Mouse (Mus musculus): Measurements from ENCODE around the gene Cbx3. TPM values are rescaled to one million over a fixed set of nuclear protein-coding genes. Genes with fewer than 3 reads are reported as not detected.
"Not testable (repeated sequence)": the region's sequence is repeated elsewhere in the genome, so short reads cannot be mapped to it uniquely, and the experiment has no call there.

Gene Cbx3
- total RNA-seq, 2 experiments from 2014 or later: 61.7 to 69.7 TPM

GRCm38 (mm10) chr6:51468891-51469561 is 1.1 kb upstream of the Cbx3 start:
- intact Hi-C loops (cut with DNase I): loop anchor here (5.0 kb wide), 1 partner anchor 262 kb away; no protein-coding TSS in a partner anchor
- peak; percentile 79 to 93 for DNase-seq

- intact Hi-C loops (cut with DNase I): loop anchor here (2.0 to 5.0 kb wide), 3 partner anchors 75 to 263 kb away; no protein-coding TSS in a partner anchor
- peak; percentile 100 for DNase-seq
These were observed 347 bp upstream of the Cbx3 start, which contains the start of gene Hnrnpa2b1 for GRCm38 (mm10) chr6:51469715-51470310. TSS of gene Hnrnpa2b1 (minus strand) at chr6:51469894.

- DNase-seq: no peak
- intact Hi-C loops (cut with DNase I): loop anchor here (2.0 to 5.0 kb wide), 2 partner anchors 74 to 89 kb away; no protein-coding TSS in a partner anchor
These were observed 982 bp downstream of the Cbx3 start for GRCm38 (mm10) chr6:51471179-51471505.

GRCm38 (mm10) chr6:51471782-51472181 is 1.6 kb downstream of the Cbx3 start:
- intact Hi-C loops (cut with DNase I): loop anchor here (2.0 to 5.0 kb wide), 2 partner anchors 73 to 89 kb away; no protein-coding TSS in a partner anchor
- DNase-seq: no peak

- intact Hi-C loops (cut with DNase I): loop anchor here (5.0 kb wide), 1 partner anchor 90 kb away; no protein-coding TSS in a partner anchor
These were observed 2.1 kb downstream of the Cbx3 start for GRCm38 (mm10) chr6:51472213-51472612.

GRCm38 (mm10) chr6:51479136-51479731 is 9.1 kb downstream of the Cbx3 start:
- no peak for DNase-seq
- intact Hi-C loops (cut with DNase I): no loop called here

More at GRCm38 (mm10) chr6:51472213-51472612, 2.1 kb downstream of the Cbx3 start:
- no peak for DNase-seq

- intact Hi-C loops (cut with DNase I): no loop called here
- no peak for DNase-seq
These were observed 11.4 kb downstream of the Cbx3 start for GRCm38 (mm10) chr6:51481548-51481947.

- intact Hi-C loops (cut with DNase I): no loop called here
- no peak for DNase-seq
These were observed 13.7 kb downstream of the Cbx3 start for GRCm38 (mm10) chr6:51483861-51484260.

- intact Hi-C loops (cut with DNase I); DNase-seq: not testable (repeated sequence)
These were observed 14.4 kb downstream of the Cbx3 start for GRCm38 (mm10) chr6:51484556-51484955.

GRCm38 (mm10) chr6:51485646-51486045 is 15.5 kb downstream of the Cbx3 start:
- intact Hi-C loops (cut with DNase I): no loop called here
- DNase-seq: no peak

GRCm38 (mm10) chr6:51486076-51486710 is 16.0 kb downstream of the Cbx3 start:
- no peak for DNase-seq
- intact Hi-C loops (cut with DNase I): no loop called here

- intact Hi-C loops (cut with DNase I): no loop called here
- no peak for DNase-seq
These were observed 16.6 kb downstream of the Cbx3 start for GRCm38 (mm10) chr6:51486731-51487130.

GRCm38 (mm10) chr6:51489787-51490186 is 19.6 kb downstream of the Cbx3 start:
- intact Hi-C loops (cut with DNase I): no loop called here
- peak; percentile 52 to 55 for DNase-seq

- no peak for DNase-seq
These were observed 27.4 kb downstream of the Cbx3 start for GRCm38 (mm10) chr6:51497321-51498111.

GRCm38 (mm10) chr6:51505671-51506070 is 35.5 kb downstream of the Cbx3 start:
- intact Hi-C loops (cut with DNase I): no loop called here

More at GRCm38 (mm10) chr6:51497321-51498111, 27.4 kb downstream of the Cbx3 start:
- intact Hi-C loops (cut with DNase I): no loop called here

GRCm38 (mm10) chr6:51507556-51507955 is 37.4 kb downstream of the Cbx3 start:
- DNase-seq: no peak
- intact Hi-C loops (cut with DNase I): no loop called here

More at GRCm38 (mm10) chr6:51505671-51506070, 35.5 kb downstream of the Cbx3 start:
- no peak for DNase-seq

GRCm38 (mm10) chr6:51508750-51509648 is 38.8 kb downstream of the Cbx3 start:
- intact Hi-C loops (cut with DNase I): loop anchor here (2.0 kb wide), 1 partner anchor 124 kb away; no protein-coding TSS in a partner anchor
- peak; percentile 72 to 84 for DNase-seq

- peak; percentile 62 to 74 for DNase-seq
- intact Hi-C loops (cut with DNase I): loop anchor here (1.0 to 5.0 kb wide), 2 partner anchors 42 to 70 kb away; no protein-coding TSS in a partner anchor
These were observed 39.9 kb downstream of the Cbx3 start for GRCm38 (mm10) chr6:51510094-51510493.

GRCm38 (mm10) chr6:51510946-51511345 is 40.8 kb downstream of the Cbx3 start:
- no peak for DNase-seq
- intact Hi-C loops (cut with DNase I): loop anchor here (1.0 to 5.0 kb wide), 2 partner anchors 41 to 69 kb away; no protein-coding TSS in a partner anchor
